Mouse (Mus musculus) CH12.LX (cell line): ENCODE results near the gene Mras. TPM values are rescaled to one million over a fixed set of nuclear protein-coding genes. Genes with fewer than 3 reads are reported as not detected.

Experiments used
- DNase-seq: peaks from one replicate; pipeline ENCODE4 v3.0.0-alpha.2; 2013; ENCODE audit errors: extremely low read depth
- H3K27ac ChIP-seq: 2 replicates; pipeline ENCODE4 v1.5.1; 2012; ENCODE audit warnings: low read depth, mild to moderate bottlenecking, control low read depth, moderate library complexity; ENCODE audit not compliant: insufficient read depth
- H3K27me3 ChIP-seq: replicated peaks from 2 replicates; pipeline ENCODE3; 2012; ENCODE audit warnings: inconsistent platforms
- H3K36me3 ChIP-seq, 2 experiments: replicated peaks in 1 of 2; 2 replicates each; pipeline versions ENCODE3 to v1.6.1; 2012; ENCODE audit warnings: inconsistent platforms in 1 of 2, low read length in 1 of 2, mild to moderate bottlenecking in 1 of 2, mixed read lengths in 1 of 2, moderate library complexity in 1 of 2; ENCODE audit not compliant: control insufficient read depth in 1 of 2, insufficient read depth in 1 of 2
- H3K4me1 ChIP-seq, 2 experiments: 2 replicates each; pipeline ENCODE4 v1.6.1; 2012; ENCODE audit warnings: inconsistent platforms in 1 of 2, moderate library complexity in 1 of 2; ENCODE audit not compliant: insufficient read depth in 2 of 2, control insufficient read depth in 1 of 2
- H3K4me2 ChIP-seq: 2 replicates; pipeline ENCODE4 v1.6.1; 2012; ENCODE audit warnings: low read depth, mild to moderate bottlenecking, control low read depth; ENCODE audit not compliant: poor library complexity, insufficient read depth, severe bottlenecking
- H3K4me3 ChIP-seq, 3 experiments: fragments of 150-350 bp in 1 of 3; sonication (generic) in 1 of 3; replicated peaks in 1 of 3; 2 replicates each; pipeline versions ENCODE3 to v1.5.1; 2011 to 2012; ENCODE audit warnings: low read depth in 2 of 3, low read length in 2 of 3, mild to moderate bottlenecking in 2 of 3, moderate library complexity in 2 of 3, control low read depth in 1 of 3, improper control_type of control experiment in 1 of 3, inconsistent platforms in 1 of 3, mixed read lengths in 1 of 3; ENCODE audit not compliant: poor library complexity in 1 of 3
- H3K79me2 ChIP-seq: replicated peaks from 2 replicates; pipeline ENCODE4 v1.6.1; 2012; ENCODE audit warnings: mild to moderate bottlenecking, moderate library complexity; ENCODE audit not compliant: control insufficient read depth, poor library complexity, insufficient read depth, severe bottlenecking; ENCODE audit errors: extremely low read depth
- H3K9ac ChIP-seq: 2 replicates; pipeline ENCODE4 v1.6.1; 2012; ENCODE audit warnings: low read depth, mild to moderate bottlenecking, control low read depth, moderate library complexity; ENCODE audit not compliant: insufficient read depth
- H3K9me3 ChIP-seq: replicated peaks from 2 replicates; pipeline ENCODE3; 2012; ENCODE audit warnings: low read length, inconsistent platforms, mixed read lengths
- BHLHE40 ChIP-seq: IDR thresholded peaks from 2 replicates; pipeline ENCODE4 v1.6.1; 2011; ENCODE audit warnings: mild to moderate bottlenecking, low read depth, low read length, improper control_type of control experiment
- CHD1 ChIP-seq: IDR thresholded peaks from 2 replicates; pipeline ENCODE4 v1.6.1; 2012; ENCODE audit warnings: low read depth, low read length, improper control_type of control experiment, inconsistent platforms
- CHD2 ChIP-seq: IDR thresholded peaks from 2 replicates; pipeline ENCODE4 v1.6.1; 2011; ENCODE audit warnings: low read length, improper control_type of control experiment
- E2F4 ChIP-seq: IDR thresholded peaks from 2 replicates; pipeline ENCODE4 v1.6.1; 2011; ENCODE audit warnings: low read depth, low read length, improper control_type of control experiment; ENCODE audit not compliant: insufficient replicate concordance
- ELF1 ChIP-seq: IDR thresholded peaks from 2 replicates; pipeline ENCODE4 v1.6.1; 2014; ENCODE audit warnings: low read depth, mild to moderate bottlenecking, inconsistent platforms, low read length, improper control_type of control experiment
- EP300 ChIP-seq: IDR thresholded peaks from 2 replicates; pipeline ENCODE4 v1.6.1; 2011; ENCODE audit warnings: low read length, improper control_type of control experiment
- GABPA ChIP-seq: IDR thresholded peaks from 2 replicates; pipeline ENCODE4 v1.6.1; 2012; ENCODE audit warnings: low read depth, low read length, improper control_type of control experiment, inconsistent platforms; ENCODE audit not compliant: insufficient replicate concordance
- JUND ChIP-seq: conservative IDR thresholded peaks from 2 replicates; pipeline ENCODE4 v1.6.1; 2011; ENCODE audit warnings: low read depth, low read length, improper control_type of control experiment
- KAT2A ChIP-seq: IDR thresholded peaks from 2 replicates; pipeline ENCODE4 v1.6.1; 2012; ENCODE audit warnings: low read length, improper control_type of control experiment, inconsistent platforms; ENCODE audit not compliant: insufficient replicate concordance
- MAX ChIP-seq: IDR thresholded peaks from 2 replicates; pipeline ENCODE4 v1.6.1; 2011; ENCODE audit warnings: low read length, improper control_type of control experiment
- PAX5 ChIP-seq: IDR thresholded peaks from 2 replicates; pipeline ENCODE4 v1.6.1; 2012; ENCODE audit warnings: low read length, inconsistent platforms, mixed read lengths
- RCOR1 ChIP-seq: conservative IDR thresholded peaks from 2 replicates; pipeline ENCODE4 v1.6.1; 2012; ENCODE audit warnings: low read depth, mild to moderate bottlenecking, inconsistent platforms, low read length, improper control_type of control experiment
- SIN3A ChIP-seq: IDR thresholded peaks from 2 replicates; pipeline ENCODE4 v1.6.1; 2012; ENCODE audit warnings: low read length, improper control_type of control experiment, inconsistent platforms
- SMC3 ChIP-seq: IDR thresholded peaks from 2 replicates; pipeline ENCODE4 v1.6.1; 2011; ENCODE audit warnings: low read depth, low read length, improper control_type of control experiment
- UBTF ChIP-seq: IDR thresholded peaks from 2 replicates; pipeline ENCODE4 v1.6.1; 2012; ENCODE audit warnings: low read depth, mild to moderate bottlenecking, inconsistent platforms, low read length, improper control_type of control experiment, moderate library complexity
- USF1 ChIP-seq: IDR thresholded peaks from 2 replicates; pipeline ENCODE4 v1.6.1; 2014; ENCODE audit warnings: low read depth, mild to moderate bottlenecking, inconsistent platforms, low read length, improper control_type of control experiment
- ZC3H11A ChIP-seq: IDR thresholded peaks from 2 replicates; pipeline ENCODE4 v1.6.1; 2012; ENCODE audit warnings: low read depth, mild to moderate bottlenecking, inconsistent platforms, low read length, improper control_type of control experiment
- ZMIZ1 ChIP-seq: IDR thresholded peaks from 2 replicates; pipeline ENCODE4 v1.6.1; 2012; ENCODE audit warnings: low read depth, mild to moderate bottlenecking, inconsistent platforms, low read length, improper control_type of control experiment
- dilution Hi-C: fragments of 300-500 bp; cut with MboI; formaldehyde crosslinking; loops from 2 replicates; pipeline ENCODE4 v1.14.3; 2020; ENCODE audit warnings: low sequenced_read_pairs; ENCODE audit not compliant: extremely low pct_unique_long_range_greater_than_20kb, extremely low pct_ligation_motif_present
- in situ Hi-C: fragments of 300-500 bp; cut with MboI; formaldehyde crosslinking; loops from 3 replicates; pipeline ENCODE4 v1.14.3; 2019; ENCODE audit warnings: low sequenced_read_pairs, low pct_ligation_motif_present, low pct_unique_long_range_greater_than_20kb, mixed read lengths
- polyA plus RNA-seq: library from polyadenylated mRNA; unstranded; fragments of >175 nt; gene quantifications from 2 replicates; pipeline ENCODE4 v1.2.1, GENCODE M21; 2012; ENCODE audit warnings: low read depth; ENCODE audit not compliant: insufficient read length
- total RNA-seq, 2 experiments: library from RNA; depleted of rRNA; stranded (reverse); fragments of 300-350 nt in 1 of 2; fragments of >200 nt in 1 of 2; gene quantifications; 2 replicates each; pipeline ENCODE4 v1.2.3; 2012 to 2014

Gene Mras
- total and polyA plus RNA-seq, 3 experiments, result 0.21 TPM; not detected in 2

GRCm38 (mm10) chr9:99436182-99437030, 775 bp downstream of the Mras start:
- peaks cover 36% of the 10 kb centered on the region for H3K27me3 ChIP-seq
- peak overlapping the region in 2 of 3 experiments; percentile 46 to 54 for H3K4me3 ChIP-seq
- in situ Hi-C loops (no loop called here), dilution Hi-C loops (no loop called here)
- TF ChIP-seq UBTF, result peak; percentile 96
- no peak for TF ChIP-seq E2F4
- TF ChIP-seq ELF1, result peak; percentile 35; the same call in 1 of the 2 replicates
- no peaks in the 10 kb centered on the region for H3K36me3 ChIP-seq
- no peaks in the 10 kb centered on the region for H3K79me2 ChIP-seq
- peak overlapping the region; percentile 59 for H3K4me2 ChIP-seq
- 0 out of 4 replicates have a peak, but pooled peaks cover 0 to 3% of the 10 kb centered on the region in 2 experiments for H3K4me1 ChIP-seq
- H3K27ac ChIP-seq, result no peak overlapping the region
- H3K9ac ChIP-seq, result peak overlapping the region; percentile 17; the same call in 1 of the 2 replicates
- DNase-seq, result no peak
- H3K9me3 ChIP-seq, result no peaks in the 10 kb centered on the region

- H3K9ac ChIP-seq, result no peak overlapping the region
- peaks cover 36% of the 10 kb centered on the region for H3K27me3 ChIP-seq
- in situ Hi-C loops, result no loop called here
- no peak overlapping the region for H3K4me3 ChIP-seq
- H3K36me3 ChIP-seq, result no peaks in the 10 kb centered on the region
- H3K79me2 ChIP-seq, result no peaks in the 10 kb centered on the region
- dilution Hi-C loops, result no loop called here
- H3K27ac ChIP-seq, result no peak overlapping the region
- no peak for DNase-seq
- 0 out of 4 replicates have a peak, but pooled peaks cover 0 to 3% of the 10 kb centered on the region in 2 experiments for H3K4me1 ChIP-seq
- no peak for TF ChIP-seq CHD1
- TF ChIP-seq RCOR1, result no peak
- no peak for TF ChIP-seq ZMIZ1
- TF ChIP-seq BHLHE40, result no peak
- no peak for TF ChIP-seq UBTF
- TF ChIP-seq MAX, result no peak
- no peak for TF ChIP-seq SIN3A
- no peak for TF ChIP-seq ELF1
- TF ChIP-seq GABPA, result no peak
- TF ChIP-seq KAT2A, result no peak
- TF ChIP-seq ZC3H11A, result no peak
- no peak for TF ChIP-seq PAX5
- no peak for TF ChIP-seq JUND
- TF ChIP-seq EP300, result no peak
- TF ChIP-seq SMC3, result no peak
- TF ChIP-seq CHD2, result no peak
- no peak for TF ChIP-seq USF1
- TF ChIP-seq, all 38 proteins: peak for 0
- Histone ChIP-seq H3K4me2 (peak overlapping the region; percentile 59; the same call in 1 of the 2 replicates), H3K9me3 (no peaks in the 10 kb centered on the region)
These were observed 1.5 kb downstream of the Mras start for GRCm38 (mm10) chr9:99435619-99436181.
